Mouse (Mus musculus): ENCODE results near the gene Nxpe4. TPM values are rescaled to one million over a fixed set of nuclear protein-coding genes. Genes with fewer than 3 reads are reported as not detected.
"Not testable (repeated sequence)": the region's sequence is repeated elsewhere in the genome, so short reads cannot be mapped to it uniquely, and the experiment has no call there.

Gene Nxpe4
- polyA plus RNA-seq, 1 experiment, result 0.54 TPM

DNA sequence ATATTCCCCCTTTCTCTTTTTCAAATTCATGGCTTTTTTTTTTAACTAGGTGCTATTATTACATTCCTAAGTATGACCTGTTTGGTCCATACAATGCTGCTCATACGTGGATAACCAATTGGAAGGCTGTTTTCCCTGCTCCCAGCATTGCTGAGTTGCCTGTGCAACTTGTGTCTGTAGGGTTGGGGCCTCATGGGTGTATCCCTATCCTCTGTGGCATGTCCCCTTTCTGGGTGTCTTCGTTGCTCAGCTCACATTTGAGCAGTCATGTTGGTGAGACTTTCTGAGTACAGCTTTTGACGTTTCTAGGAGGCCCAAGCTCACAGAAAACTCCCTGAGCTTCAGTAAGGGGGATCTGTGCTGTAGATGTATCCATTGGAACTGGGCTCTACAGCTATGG lies 242.9 kb downstream of the Nxpe4 start:
- H3K4me1 ChIP-seq (replicated peaks; ENCODE audit: control insufficient read depth, insufficient read depth, low read length), result 0 out of 2 replicates have a peak, but pooled peaks cover 3% of the 10 kb centered on the region
- 85% methylated on average over 3 of the region's 3 CpGs for WGBS
- TF ChIP-seq CTCF (IDR thresholded peaks at IDR 0.05; ENCODE audit: borderline replicate concordance, control insufficient read depth, extremely low read depth, insufficient read depth, low read length, poor library complexity) (no peak), POLR2A (IDR thresholded peaks at IDR 0.05; ENCODE audit: control insufficient read depth, extremely low read depth, insufficient read depth, low read length, poor library complexity) (no peak)
- H3K27me3 ChIP-seq (ENCODE audit: control insufficient read depth, insufficient read depth, low read length), result no peaks in the 10 kb centered on the region
- no peak for DNase-seq
- H3K27ac ChIP-seq (ENCODE audit: control insufficient read depth, insufficient read depth, low read length), result no peak overlapping the region
- H3K36me3 ChIP-seq (ENCODE audit: control insufficient read depth, insufficient read depth, low read length), result no peaks in the 10 kb centered on the region
- no peak overlapping the region for H3K4me3 ChIP-seq (ENCODE audit: control insufficient read depth, insufficient read depth, low read length)

DNA sequence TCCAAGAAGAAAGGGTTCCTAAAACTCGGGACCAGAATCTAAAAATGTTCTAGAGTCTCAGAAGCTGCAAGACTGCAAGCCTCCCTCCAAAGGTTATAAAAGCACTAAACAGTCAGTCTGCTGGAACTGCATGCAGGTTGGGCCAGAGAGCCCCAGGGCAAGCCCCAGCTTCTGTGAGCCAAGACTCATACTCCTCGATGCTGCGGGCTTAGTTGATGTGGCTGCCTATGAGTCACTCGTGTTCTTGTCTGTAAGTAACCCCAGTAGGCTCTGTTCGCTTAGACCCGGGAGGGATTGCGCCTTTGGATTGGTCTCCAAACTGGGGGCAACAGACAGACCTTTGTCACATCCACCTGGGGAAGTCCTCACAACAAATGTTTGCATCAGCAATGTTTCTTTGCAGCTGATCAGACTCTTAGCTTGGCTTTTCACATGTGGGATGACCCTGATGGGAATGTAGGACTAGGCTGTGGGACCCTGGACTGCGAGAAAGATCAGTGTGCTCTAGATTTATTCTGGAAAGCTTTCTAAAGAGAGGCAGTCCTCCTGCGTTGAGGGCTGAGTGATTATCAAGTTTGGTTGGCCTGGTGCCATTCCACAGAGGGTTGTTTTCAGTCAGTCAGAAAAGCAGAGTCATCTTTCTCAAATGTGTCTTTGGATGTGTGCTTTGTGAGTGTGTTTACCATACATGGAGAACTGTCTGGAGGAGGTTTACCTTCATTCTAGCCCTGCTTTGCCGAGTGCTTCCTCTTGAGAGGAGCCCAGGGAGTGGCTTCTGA lies 245.9 kb downstream of the Nxpe4 start:
- peak; percentile 22 for DNase-seq
- TF ChIP-seq CTCF (IDR thresholded peaks at IDR 0.05; ENCODE audit: borderline replicate concordance, control insufficient read depth, extremely low read depth, insufficient read depth, low read length, poor library complexity) (no peak), POLR2A (IDR thresholded peaks at IDR 0.05; ENCODE audit: control insufficient read depth, extremely low read depth, insufficient read depth, low read length, poor library complexity) (no peak)
- no peak overlapping the region for H3K4me3 ChIP-seq (ENCODE audit: control insufficient read depth, insufficient read depth, low read length)
- no peaks in the 10 kb centered on the region for H3K27me3 ChIP-seq (ENCODE audit: control insufficient read depth, insufficient read depth, low read length)
- no peaks in the 10 kb centered on the region for H3K36me3 ChIP-seq (ENCODE audit: control insufficient read depth, insufficient read depth, low read length)
- H3K27ac ChIP-seq (ENCODE audit: control insufficient read depth, insufficient read depth, low read length), result no peak overlapping the region
- 0 out of 2 replicates have a peak, but pooled peaks cover 3% of the 10 kb centered on the region for H3K4me1 ChIP-seq (replicated peaks; ENCODE audit: control insufficient read depth, insufficient read depth, low read length)
- 66% methylated on average over 10 of the region's 10 CpGs for WGBS

DNA sequence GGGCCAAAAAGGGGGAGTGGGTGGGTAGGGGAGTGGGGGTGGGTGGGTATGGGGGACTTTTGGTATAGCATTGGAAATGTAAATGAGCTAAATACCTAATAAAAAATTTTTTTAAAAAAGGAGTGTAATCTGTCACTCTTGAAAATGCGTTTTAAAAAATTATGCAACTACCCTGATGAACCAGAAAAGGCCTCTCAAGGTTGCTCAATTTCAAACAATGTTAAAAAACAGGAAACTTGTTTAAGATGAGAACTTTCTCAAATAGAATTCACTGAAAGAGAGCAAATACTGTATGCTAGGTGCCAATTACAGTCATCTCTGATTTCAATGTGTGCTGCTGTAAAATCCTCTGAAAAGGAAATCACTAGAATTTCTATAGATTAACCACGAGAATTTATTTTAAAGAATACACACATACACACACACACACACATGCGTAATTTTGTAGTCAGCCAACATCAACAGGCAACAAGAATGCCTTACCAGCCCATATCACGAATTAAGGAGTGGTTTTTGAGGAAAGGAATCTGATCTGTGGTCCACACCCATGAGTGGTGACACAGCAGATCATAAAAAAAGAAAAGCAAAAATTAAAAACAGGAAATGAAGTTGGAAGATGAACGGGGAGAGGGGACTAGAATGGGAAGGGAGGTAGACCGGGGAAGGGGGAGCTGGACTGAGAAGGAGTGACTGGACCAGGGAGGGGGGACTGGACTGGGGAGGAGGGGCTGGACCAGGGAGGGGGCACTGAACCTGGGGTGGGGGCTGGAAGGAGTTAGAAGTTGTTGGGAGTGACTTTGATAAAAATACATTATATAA lies 248.6 kb downstream of the Nxpe4 start:
- Histone ChIP-seq H3K36me3 (ENCODE audit: control insufficient read depth, insufficient read depth, low read length) (no peaks in the 10 kb centered on the region), H3K27ac (ENCODE audit: control insufficient read depth, insufficient read depth, low read length) (no peak overlapping the region), H3K4me3 (ENCODE audit: control insufficient read depth, insufficient read depth, low read length) (no peak overlapping the region), H3K27me3 (ENCODE audit: control insufficient read depth, insufficient read depth, low read length) (no peaks in the 10 kb centered on the region), H3K4me1 (replicated peaks; ENCODE audit: control insufficient read depth, insufficient read depth, low read length) (peaks cover 5% of the 10 kb centered on the region; the same call in 1 of the 2 replicates)
- no peak for TF ChIP-seq POLR2A (IDR thresholded peaks at IDR 0.05; ENCODE audit: control insufficient read depth, extremely low read depth, insufficient read depth, low read length, poor library complexity)
- no peak for TF ChIP-seq CTCF (IDR thresholded peaks at IDR 0.05; ENCODE audit: borderline replicate concordance, control insufficient read depth, extremely low read depth, insufficient read depth, low read length, poor library complexity)
- DNase-seq, result no peak
- 38% methylated on average over 6 of the region's 6 CpGs for WGBS

DNA sequence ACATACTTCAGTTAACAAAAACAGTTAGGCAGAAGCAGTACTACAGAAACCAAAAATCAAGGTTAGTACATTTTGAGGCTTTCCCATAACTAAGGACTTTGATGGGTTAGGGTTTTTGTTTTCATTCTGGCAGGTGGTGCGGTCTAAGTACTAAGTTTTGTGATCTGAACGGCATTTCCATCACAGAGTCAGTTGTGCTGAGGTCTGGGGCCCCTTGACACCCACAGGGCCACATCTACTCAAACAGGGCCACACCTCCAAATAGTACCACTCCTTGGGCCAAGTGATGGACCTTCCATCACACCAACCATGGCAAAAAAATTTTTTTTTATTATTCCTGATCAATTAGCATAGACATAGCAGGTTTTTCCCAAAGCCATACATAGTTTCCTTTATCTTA lies 251.8 kb downstream of the Nxpe4 start:
- WGBS, result 5% methylated on average over 2 of the region's 2 CpGs
- Histone ChIP-seq H3K4me3 (ENCODE audit: control insufficient read depth, insufficient read depth, low read length) (no peak overlapping the region), H3K36me3 (ENCODE audit: control insufficient read depth, insufficient read depth, low read length) (no peaks in the 10 kb centered on the region), H3K27ac (ENCODE audit: control insufficient read depth, insufficient read depth, low read length) (no peak overlapping the region), H3K27me3 (ENCODE audit: control insufficient read depth, insufficient read depth, low read length) (no peaks in the 10 kb centered on the region), H3K4me1 (replicated peaks; ENCODE audit: control insufficient read depth, insufficient read depth, low read length) (peaks cover 4% of the 10 kb centered on the region)
- no peak for TF ChIP-seq CTCF (IDR thresholded peaks at IDR 0.05; ENCODE audit: borderline replicate concordance, control insufficient read depth, extremely low read depth, insufficient read depth, low read length, poor library complexity)
- TF ChIP-seq POLR2A (IDR thresholded peaks at IDR 0.05; ENCODE audit: control insufficient read depth, extremely low read depth, insufficient read depth, low read length, poor library complexity), result no peak
- DNase-seq, result peak; percentile 28

DNA sequence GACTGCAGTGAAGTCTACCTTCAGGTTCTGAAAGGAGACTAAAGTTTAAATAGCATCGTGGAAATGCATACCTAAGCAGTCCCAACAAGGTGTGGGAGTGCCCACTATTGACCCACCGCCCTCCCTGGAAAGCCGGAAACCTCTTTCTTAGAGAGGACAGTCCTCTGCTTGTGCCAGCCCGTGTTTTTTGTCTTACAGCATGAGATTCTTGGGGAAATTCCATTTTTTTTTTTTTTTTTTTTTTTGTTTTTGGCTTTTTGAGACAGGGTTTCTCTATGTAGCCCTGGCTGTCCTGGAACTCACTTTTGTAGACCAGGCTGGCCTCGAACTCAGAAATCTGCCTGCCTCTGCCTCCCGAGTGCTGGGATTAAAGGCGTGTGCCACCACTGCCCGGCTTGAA lies 255.5 kb downstream of the Nxpe4 start:
- not testable (repeated sequence) for H3K4me1 ChIP-seq (replicated peaks; ENCODE audit: control insufficient read depth, insufficient read depth, low read length); H3K27ac ChIP-seq (ENCODE audit: control insufficient read depth, insufficient read depth, low read length); DNase-seq; H3K4me3 ChIP-seq (ENCODE audit: control insufficient read depth, insufficient read depth, low read length); H3K36me3 ChIP-seq (ENCODE audit: control insufficient read depth, insufficient read depth, low read length); H3K27me3 ChIP-seq (ENCODE audit: control insufficient read depth, insufficient read depth, low read length)
- WGBS, result 94% methylated on average over 8 of the region's 8 CpGs

DNA sequence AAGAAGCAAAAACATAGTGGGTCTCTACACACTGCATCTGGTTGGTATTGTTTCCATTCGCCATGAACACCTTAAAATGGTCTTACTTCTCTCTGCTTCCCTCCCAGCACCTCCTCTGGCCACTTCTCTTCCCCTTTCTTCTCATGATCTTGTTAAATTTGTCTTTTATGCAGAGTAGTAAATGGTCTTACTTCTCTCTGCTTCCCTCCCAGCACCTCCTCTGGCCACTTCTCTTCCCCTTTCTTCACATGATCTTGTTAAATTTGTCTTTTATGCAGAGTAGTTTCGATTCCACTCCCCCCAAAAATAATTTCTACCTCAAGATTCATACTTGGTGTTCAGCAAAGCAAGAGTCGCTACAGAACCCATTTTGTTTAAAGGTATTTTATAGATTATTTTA lies 256.2 kb downstream of the Nxpe4 start:
- 26% methylated on average over 3 of the region's 3 CpGs for WGBS
- H3K4me3 ChIP-seq (ENCODE audit: control insufficient read depth, insufficient read depth, low read length), result no peak overlapping the region
- TF ChIP-seq CTCF (IDR thresholded peaks at IDR 0.05; ENCODE audit: borderline replicate concordance, control insufficient read depth, extremely low read depth, insufficient read depth, low read length, poor library complexity) (no peak), POLR2A (IDR thresholded peaks at IDR 0.05; ENCODE audit: control insufficient read depth, extremely low read depth, insufficient read depth, low read length, poor library complexity) (no peak)
- H3K27me3 ChIP-seq (ENCODE audit: control insufficient read depth, insufficient read depth, low read length), result no peaks in the 10 kb centered on the region
- DNase-seq, result no peak
- no peak overlapping the region for H3K27ac ChIP-seq (ENCODE audit: control insufficient read depth, insufficient read depth, low read length)
- no peaks in the 10 kb centered on the region for H3K36me3 ChIP-seq (ENCODE audit: control insufficient read depth, insufficient read depth, low read length)
- H3K4me1 ChIP-seq (replicated peaks; ENCODE audit: control insufficient read depth, insufficient read depth, low read length), result peaks cover 7% of the 10 kb centered on the region

All from thymus, adult 2 months (tissue).